Mouse (Mus musculus): ENCODE measurements at regions not wholly inside any gene's neighbourhood (a gene's known extent, or its start where the extent isn't known, plus 50 kb on each side); places are given as distances from the start of the nearest gene placed in this dataset.

DNA sequence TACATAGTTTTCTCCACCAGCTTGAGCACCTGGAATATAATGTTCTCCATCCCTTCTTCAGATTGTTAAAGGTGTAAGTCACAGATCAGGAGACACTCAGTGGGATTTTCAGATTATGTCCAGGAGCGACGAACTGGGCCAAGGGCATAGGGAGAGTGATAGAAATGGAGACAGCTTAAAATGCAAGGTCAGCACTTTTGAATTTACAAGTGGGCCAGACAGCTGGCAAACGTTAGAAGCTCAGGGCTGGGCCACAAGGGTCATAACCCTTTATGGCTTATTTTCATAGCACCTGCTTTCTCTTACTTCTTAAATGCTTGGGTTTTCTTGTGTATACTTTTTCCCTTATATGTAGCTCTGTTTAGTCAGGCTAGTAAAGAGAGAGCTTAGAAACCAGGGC is 488.8 kb upstream of the Hs6st1 start:
- no peak for DNase-seq (ENCODE audit: extremely low spot score in 1 of 2, low spot score in 1 of 2)

DNA sequence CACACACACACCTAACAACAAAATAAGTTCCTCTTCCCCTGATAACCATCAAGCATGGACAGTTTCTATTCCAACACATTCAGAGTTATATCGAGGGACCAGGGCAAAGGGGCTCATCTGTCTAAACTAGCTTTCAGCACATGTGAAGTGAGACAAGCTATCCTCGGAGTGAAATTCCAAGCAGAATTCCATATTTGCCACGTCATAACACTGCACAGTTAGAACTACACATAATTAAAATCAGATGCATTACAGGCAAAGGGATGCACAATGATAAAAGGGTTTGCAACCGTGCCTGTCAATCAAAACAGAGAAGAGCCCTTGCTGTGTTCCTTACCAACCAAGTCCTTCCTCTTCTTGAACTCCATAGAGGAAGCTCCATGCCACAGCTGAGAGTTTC is 488.2 kb upstream of the Hs6st1 start:
- no peak for DNase-seq (ENCODE audit: extremely low spot score in 1 of 2, low spot score in 1 of 2)

DNA sequence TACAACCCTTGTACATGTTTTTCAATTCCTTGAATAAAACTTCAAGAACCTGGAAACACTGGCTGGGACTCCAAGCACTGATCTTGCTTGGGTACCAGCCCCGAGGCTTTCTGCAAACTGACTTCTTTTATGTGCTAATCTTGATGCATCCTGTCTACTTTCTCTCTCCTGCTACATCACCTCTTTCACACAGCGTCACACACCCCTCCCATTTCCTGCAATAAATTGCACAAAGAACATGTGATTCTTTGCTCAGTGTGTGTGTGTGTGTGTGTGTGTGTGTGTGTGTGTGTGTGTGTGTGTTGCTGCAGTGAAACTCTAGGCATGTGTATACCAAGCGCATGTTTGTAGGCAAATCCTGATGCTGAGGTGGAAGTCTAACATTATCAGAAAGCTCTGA is 487.7 kb upstream of the Hs6st1 start:
- no peak for DNase-seq (ENCODE audit: extremely low spot score in 1 of 2, low spot score in 1 of 2)

- DNase-seq (ENCODE audit: extremely low spot score in 1 of 2, low spot score in 1 of 2): no peak
Observed at GRCm38 (mm10) chr1:35587900-35588299, 480.3 kb upstream of the Hs6st1 start.

- no peak for DNase-seq (ENCODE audit: extremely low spot score in 1 of 2, low spot score in 1 of 2)
Observed at GRCm38 (mm10) chr1:35588939-35589338, 479.3 kb upstream of the Hs6st1 start.

DNA sequence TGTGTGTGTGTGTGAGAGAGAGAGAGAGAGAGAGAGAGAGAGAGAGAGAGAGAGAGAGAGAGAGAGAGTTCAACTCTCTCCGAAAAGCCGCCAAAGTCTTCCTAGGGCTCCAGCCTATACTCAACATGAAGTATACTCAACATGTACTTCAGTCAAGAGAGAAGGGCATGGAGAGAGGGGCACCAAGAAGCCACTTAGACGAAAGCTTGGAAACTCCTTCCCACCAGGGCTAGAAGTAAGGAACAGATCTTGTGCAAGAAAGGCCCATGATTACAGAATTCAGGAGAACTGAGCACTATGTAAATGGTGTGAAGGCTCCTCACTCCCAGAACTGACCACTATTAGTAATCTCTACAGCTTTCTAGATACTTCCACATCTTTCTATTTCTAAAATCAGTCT is 467.4 kb upstream of the Hs6st1 start:
- no peak for DNase-seq (ENCODE audit: extremely low spot score in 1 of 2, low spot score in 1 of 2)

DNA sequence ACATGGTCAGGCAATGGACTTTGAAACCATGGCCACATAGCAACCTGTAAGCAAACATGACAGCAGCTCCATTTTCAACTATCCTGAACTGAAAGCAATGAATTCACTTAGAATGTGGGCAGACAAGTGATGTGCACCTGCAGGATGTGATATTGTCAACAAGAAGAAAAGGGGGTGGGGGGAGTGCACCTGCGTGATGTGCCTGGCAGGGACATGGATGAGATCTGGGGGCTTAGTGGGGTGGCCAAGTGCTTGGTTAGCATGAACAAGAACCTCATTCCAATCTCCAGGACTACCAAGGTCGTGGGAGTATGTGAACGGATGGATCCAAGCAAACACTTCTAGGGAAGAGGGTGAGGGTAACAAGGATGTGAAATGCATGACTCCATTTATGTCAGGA is 453.1 kb upstream of the Hs6st1 start:
- no peak for DNase-seq (ENCODE audit: extremely low spot score in 1 of 2, low spot score in 1 of 2)

DNA sequence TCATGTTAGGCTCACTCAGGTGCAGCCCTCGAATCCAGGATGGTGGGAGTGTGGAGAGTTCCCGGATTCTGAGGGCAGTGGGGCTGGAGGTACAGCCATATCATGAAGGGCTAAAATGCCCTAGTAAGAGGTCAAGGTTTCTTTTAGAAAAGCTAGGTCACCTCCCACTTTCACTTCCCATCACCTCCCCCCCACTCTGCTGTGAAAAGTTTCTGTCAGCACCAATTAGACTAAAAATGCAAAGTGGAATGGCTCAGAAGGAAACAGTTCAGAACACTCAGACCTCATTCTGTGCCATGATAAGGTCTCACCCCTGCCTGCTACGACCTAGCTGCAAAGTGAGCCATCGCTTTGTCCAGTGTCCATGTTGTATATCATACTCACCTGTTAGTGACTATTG is 448.7 kb upstream of the Hs6st1 start:
- no peak for DNase-seq (ENCODE audit: extremely low spot score in 1 of 2, low spot score in 1 of 2)

DNA sequence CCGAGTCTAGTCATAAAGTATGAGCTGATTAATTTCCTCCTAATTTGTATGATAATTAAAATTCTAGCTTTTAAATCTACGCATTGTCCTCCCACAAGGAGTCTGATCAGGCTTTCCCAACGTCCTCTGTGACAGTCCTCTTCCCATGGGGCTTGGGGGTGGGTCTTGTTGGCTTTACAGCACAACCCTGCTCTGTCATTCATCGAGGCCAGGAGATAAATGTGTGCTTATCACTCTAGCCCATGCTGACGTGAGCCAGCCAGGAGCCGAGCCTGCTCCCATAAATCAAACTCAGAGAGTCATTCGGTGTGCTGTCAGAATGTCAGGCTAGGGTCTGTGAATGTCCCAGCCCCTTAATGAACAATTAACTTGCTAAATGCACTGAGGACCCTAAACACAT is 425.6 kb upstream of the Hs6st1 start:
- DNase-seq (ENCODE audit: extremely low spot score in 1 of 2, low spot score in 1 of 2): no peak

- DNase-seq (ENCODE audit: extremely low spot score in 1 of 2, low spot score in 1 of 2): peak in 1 of 2 experiments; percentile 9
Observed at GRCm38 (mm10) chr1:35653119-35653956, 414.9 kb upstream of the Hs6st1 start.

DNA sequence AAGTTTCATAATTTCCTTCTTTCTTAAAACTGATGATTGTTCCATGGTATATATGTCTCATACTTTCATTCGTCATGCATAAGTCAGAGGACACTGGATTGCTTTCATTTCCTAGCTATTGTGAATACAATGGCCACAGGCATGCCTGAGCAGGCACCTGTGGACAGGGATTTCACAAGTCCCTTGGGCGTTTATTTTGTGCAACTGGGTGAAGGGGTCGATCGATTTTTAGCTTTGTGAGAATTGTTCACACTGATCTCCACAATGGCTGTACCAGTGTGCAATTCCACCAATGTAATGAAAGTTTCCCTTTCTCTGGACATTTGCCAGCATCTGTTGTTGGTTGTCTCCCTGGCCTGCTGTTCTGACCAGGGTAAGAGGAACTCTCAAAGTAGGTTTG is 405.2 kb upstream of the Hs6st1 start:
- DNase-seq (ENCODE audit: extremely low spot score in 1 of 2, low spot score in 1 of 2): no peak

GRCm38 (mm10) chr1:35673524-35673923 is 394.7 kb upstream of the Hs6st1 start:
- no peak for DNase-seq (ENCODE audit: extremely low spot score in 1 of 2, low spot score in 1 of 2)

- DNase-seq (ENCODE audit: extremely low spot score in 1 of 2, low spot score in 1 of 2): no peak
Observed at GRCm38 (mm10) chr1:35673992-35674391, 394.2 kb upstream of the Hs6st1 start.

GRCm38 (mm10) chr1:35682511-35682949 is 385.7 kb upstream of the Hs6st1 start:
- DNase-seq (ENCODE audit: extremely low spot score in 1 of 2, low spot score in 1 of 2): no peak

- DNase-seq (ENCODE audit: extremely low spot score in 1 of 2, low spot score in 1 of 2): no peak
Observed at GRCm38 (mm10) chr1:35685651-35686050, 382.5 kb upstream of the Hs6st1 start.

DNA sequence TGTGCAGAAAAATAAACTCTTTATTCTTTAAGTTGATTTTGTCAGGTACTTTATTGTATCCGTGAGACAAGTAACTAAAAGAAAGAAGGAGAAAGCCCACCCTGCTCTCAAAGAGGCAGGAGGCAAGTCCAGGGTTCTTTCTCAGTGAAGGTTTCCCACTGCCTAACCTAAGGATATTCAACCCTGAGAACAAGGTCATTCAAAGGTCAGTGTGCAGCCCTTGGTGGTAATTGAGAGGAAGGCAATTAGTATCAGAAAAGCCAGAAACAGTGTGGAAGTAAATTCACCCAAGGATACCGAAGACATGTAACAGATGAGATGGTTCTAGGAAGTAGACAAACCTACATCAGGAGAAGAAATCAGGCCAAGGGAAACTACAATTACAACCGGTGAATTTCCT is 373.9 kb upstream of the Hs6st1 start:
- no peak for DNase-seq (ENCODE audit: extremely low spot score in 1 of 2, low spot score in 1 of 2)

DNA sequence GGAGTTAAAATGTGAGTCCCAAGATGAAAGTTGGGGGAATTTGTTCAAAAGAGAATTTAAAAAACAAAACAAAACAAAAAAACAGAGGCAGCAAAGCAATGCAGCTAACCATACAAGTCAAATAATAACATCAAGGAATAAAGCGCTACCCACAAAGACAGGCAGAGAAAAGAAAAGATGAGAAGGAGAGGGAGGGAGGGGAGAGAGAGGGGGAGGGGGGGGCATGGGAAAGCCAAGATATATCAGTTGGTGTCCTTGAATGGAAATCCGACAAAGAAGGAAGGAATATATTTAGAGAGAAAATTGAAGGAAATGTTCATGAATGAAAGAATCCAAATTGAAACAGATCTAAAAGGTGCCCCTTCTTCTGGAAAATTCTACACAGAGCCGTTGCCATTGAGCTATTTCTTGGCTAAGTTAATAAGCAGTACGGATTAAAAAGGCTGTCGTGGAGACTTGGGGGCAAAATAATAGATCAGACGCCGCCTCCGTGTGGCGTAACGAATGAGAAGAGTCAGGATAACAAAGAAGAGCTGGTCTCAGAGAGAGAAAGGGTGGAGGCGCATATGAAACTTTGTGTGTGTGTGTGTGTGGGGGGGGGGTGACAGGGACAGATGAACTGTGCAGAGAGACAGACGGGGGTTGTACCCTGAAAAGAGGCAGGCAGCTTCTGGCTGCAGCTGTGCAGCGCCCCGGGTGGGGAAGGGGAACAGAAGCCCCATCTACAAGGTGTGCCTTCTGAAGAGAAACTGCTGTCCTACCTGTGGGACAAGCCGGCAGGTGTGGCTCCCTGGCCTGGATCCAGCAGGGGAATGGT is 373.2 kb upstream of the Hs6st1 start:
- no peak for DNase-seq (ENCODE audit: extremely low spot score in 1 of 2, low spot score in 1 of 2)

- DNase-seq (ENCODE audit: extremely low spot score in 1 of 2, low spot score in 1 of 2): no peak
Observed at GRCm38 (mm10) chr1:35697218-35697617, 371.0 kb upstream of the Hs6st1 start.

DNA sequence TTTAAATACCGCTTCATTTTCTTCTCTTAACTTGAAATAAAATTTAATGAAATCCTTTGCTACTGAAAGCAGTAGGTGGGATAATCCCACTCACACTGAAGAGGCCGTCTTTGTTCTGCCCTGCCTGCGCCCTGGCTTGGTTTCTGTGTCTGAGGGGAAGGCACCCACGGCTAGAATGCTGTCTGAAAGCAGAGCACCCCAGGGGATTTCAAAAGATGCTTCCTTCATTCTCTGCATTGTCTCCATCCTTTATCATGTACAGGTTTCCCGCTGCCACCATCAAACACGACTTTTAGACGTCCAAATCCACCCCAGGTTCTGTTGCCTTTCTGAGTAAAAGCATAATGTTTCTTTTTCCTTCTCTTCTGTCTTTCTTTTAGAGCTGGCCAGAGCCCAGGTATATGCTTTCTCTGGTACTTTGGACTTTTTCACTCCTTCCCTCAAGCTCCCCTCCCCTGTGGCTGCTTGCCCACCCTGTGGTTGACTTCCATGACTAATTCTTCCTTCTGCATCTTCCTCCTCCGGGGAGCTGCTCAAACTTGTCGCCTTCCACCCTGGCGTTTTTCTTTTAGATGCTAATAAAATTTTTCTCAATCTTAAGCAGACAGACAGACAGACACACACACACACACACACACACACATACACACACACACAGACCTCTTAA is 370.2 kb upstream of the Hs6st1 start:
- no peak for DNase-seq (ENCODE audit: extremely low spot score in 1 of 2, low spot score in 1 of 2)

GRCm38 (mm10) chr1:35702585-35702984 is 365.6 kb upstream of the Hs6st1 start:
- no peak for DNase-seq (ENCODE audit: extremely low spot score in 1 of 2, low spot score in 1 of 2)

GRCm38 (mm10) chr1:35706336-35706735 is 361.9 kb upstream of the Hs6st1 start:
- no peak for DNase-seq (ENCODE audit: extremely low spot score in 1 of 2, low spot score in 1 of 2)
